Mouse (Mus musculus) forebrain, embryonic 11.5 days (tissue): ENCODE data around the gene Scn9a. TPM values are rescaled to one million over a fixed set of nuclear protein-coding genes. Genes with fewer than 3 reads are reported as not detected.

Experiments used
- ATAC-seq: fragments of 200-750 bp; cut with Nextera tagmentation; replicated peaks from 2 replicates; pipeline ENCODE4 v1.8.0; 2017; ENCODE audit warnings: moderate TSS enrichment; ENCODE audit not compliant: low FRiP score
- DNase-seq: peaks from one replicate; pipeline ENCODE4 v3.0.0-alpha.2; 2017; ENCODE audit warnings: low spot score
- H3K27ac ChIP-seq: fragments of 300-500 bp; sonication (generic); 2 replicates; pipeline ENCODE4 v1.5.1; 2014; ENCODE audit warnings: low read depth, low read length
- H3K27me3 ChIP-seq: fragments of 300-500 bp; sonication (generic); 2 replicates; pipeline ENCODE4 v1.6.1; 2014; ENCODE audit warnings: mild to moderate bottlenecking, low read length, mixed read lengths; ENCODE audit not compliant: control insufficient read depth, insufficient read depth
- H3K36me3 ChIP-seq: fragments of 300-500 bp; sonication (generic); 2 replicates; pipeline ENCODE4 v1.6.1; 2014; ENCODE audit warnings: mild to moderate bottlenecking, low read length, moderate library complexity, mixed read lengths; ENCODE audit not compliant: control insufficient read depth, insufficient read depth
- H3K4me1 ChIP-seq: fragments of 300-500 bp; sonication (generic); replicated peaks from 2 replicates; pipeline ENCODE4 v1.6.1; 2014; ENCODE audit warnings: low read length, mixed read lengths; ENCODE audit not compliant: control insufficient read depth, insufficient read depth
- H3K4me2 ChIP-seq: fragments of 300-500 bp; sonication (generic); 2 replicates; pipeline ENCODE4 v1.6.1; 2014; ENCODE audit warnings: low read depth, mild to moderate bottlenecking, low read length, moderate library complexity, mixed read lengths; ENCODE audit not compliant: severe bottlenecking
- H3K4me3 ChIP-seq: fragments of 300-500 bp; sonication (generic); 2 replicates; pipeline ENCODE4 v1.5.1; 2014; ENCODE audit warnings: low read depth, low read length
- H3K9ac ChIP-seq: fragments of 300-500 bp; sonication (generic); 2 replicates; pipeline ENCODE4 v1.6.1; 2014; ENCODE audit warnings: low read length
- H3K9me3 ChIP-seq: fragments of 300-500 bp; sonication (generic); 2 replicates; pipeline ENCODE4 v1.6.1; 2016; ENCODE audit warnings: low read length, mixed read lengths; ENCODE audit not compliant: control insufficient read depth
- WGBS: fragments of 180-500 bp; shearing (Covaris S2); extraction: QIAGEN DNeasy Blood & Tissue Kit; methylation state at CpG from one replicate; pipeline ENCODE4 v1.1.7; 2014; 5-methylcytosine and 5-hydroxymethylcytosine counted together
- polyA plus RNA-seq: library from polyadenylated mRNA; unstranded; fragments of >200 nt; fragmentation: Nextera tagmentation; extraction: Ambion mirVana; gene quantifications from 2 replicates; pipeline ENCODE4 v1.2.1, GENCODE M21; 2014

Gene Scn9a
- polyA plus RNA-seq, 1 experiment from 2014 or later = 0.92 TPM

GRCm38 (mm10) chr2:66590151-66590550 is 44.6 kb downstream of the Scn9a start:
- ATAC-seq = no peak
- H3K9me3 ChIP-seq = no peaks in the 10 kb centered on the region
- WGBS = 90% methylated on average over 3 of the region's 3 CpGs

GRCm38 (mm10) chr2:66580026-66580808 is 54.5 kb downstream of the Scn9a start:
- no peak overlapping the region for H3K27ac ChIP-seq
- 78% methylated on average over 5 of the region's 5 CpGs for WGBS
- no peaks in the 10 kb centered on the region for H3K4me1 ChIP-seq
- 0 out of 2 replicates have a peak, but pooled peaks have one; percentile 44 for ATAC-seq
- H3K4me3 ChIP-seq = no peak overlapping the region
- H3K4me2 ChIP-seq = no peak overlapping the region
- no peak for DNase-seq
- no peaks in the 10 kb centered on the region for H3K9me3 ChIP-seq
- H3K9ac ChIP-seq = no peak overlapping the region
- no peaks in the 10 kb centered on the region for H3K27me3 ChIP-seq
- no peaks in the 10 kb centered on the region for H3K36me3 ChIP-seq

More at GRCm38 (mm10) chr2:66590151-66590550, 44.6 kb downstream of the Scn9a start:
- Histone ChIP-seq H3K36me3 (no peaks in the 10 kb centered on the region), H3K27ac (no peak overlapping the region), H3K4me1 (no peaks in the 10 kb centered on the region), H3K9ac (no peak overlapping the region), H3K4me3 (no peak overlapping the region), H3K4me2 (no peak overlapping the region), H3K27me3 (no peaks in the 10 kb centered on the region)
- DNase-seq = no peak

GRCm38 (mm10) chr2:66548254-66548653 is 86.5 kb downstream of the Scn9a start:
- WGBS = 85% methylated on average over 3 of the region's 3 CpGs
- Histone ChIP-seq H3K9ac (no peak overlapping the region), H3K4me3 (no peak overlapping the region), H3K27ac (no peak overlapping the region), H3K4me2 (no peak overlapping the region), H3K4me1 (no peaks in the 10 kb centered on the region), H3K36me3 (no peaks in the 10 kb centered on the region), H3K9me3 (no peaks in the 10 kb centered on the region), H3K27me3 (no peaks in the 10 kb centered on the region)
- ATAC-seq (no peak), DNase-seq (no peak)

- no peaks in the 10 kb centered on the region for H3K4me1 ChIP-seq
- H3K27ac ChIP-seq = no peak overlapping the region
- no peak for DNase-seq
- no peak overlapping the region for H3K4me3 ChIP-seq
- H3K36me3 ChIP-seq = no peaks in the 10 kb centered on the region
- no peak overlapping the region for H3K4me2 ChIP-seq
- no peaks in the 10 kb centered on the region for H3K27me3 ChIP-seq
- WGBS = 74% methylated on average over 3 of the region's 3 CpGs
- no peak overlapping the region for H3K9ac ChIP-seq
- no peak for ATAC-seq
- no peaks in the 10 kb centered on the region for H3K9me3 ChIP-seq
These were observed 114.8 kb downstream of the Scn9a start for GRCm38 (mm10) chr2:66519966-66520365.

- no peak overlapping the region for H3K27ac ChIP-seq
- no peak overlapping the region for H3K4me3 ChIP-seq
- no peak overlapping the region for H3K4me2 ChIP-seq
- H3K36me3 ChIP-seq = no peaks in the 10 kb centered on the region
- H3K9me3 ChIP-seq = no peaks in the 10 kb centered on the region
- no peaks in the 10 kb centered on the region for H3K27me3 ChIP-seq
- no peak overlapping the region for H3K9ac ChIP-seq
- no peaks in the 10 kb centered on the region for H3K4me1 ChIP-seq
- DNase-seq (no peak), ATAC-seq (no peak)
- WGBS = 82% methylated on average over 2 of the region's 2 CpGs
These were observed 123.3 kb downstream of the Scn9a start for GRCm38 (mm10) chr2:66511424-66511823.

- 87% methylated on average over 3 of the region's 3 CpGs for WGBS
- Histone ChIP-seq H3K36me3 (no peaks in the 10 kb centered on the region), H3K4me3 (no peak overlapping the region), H3K4me1 (no peaks in the 10 kb centered on the region), H3K9me3 (no peaks in the 10 kb centered on the region), H3K27me3 (no peaks in the 10 kb centered on the region), H3K9ac (no peak overlapping the region), H3K27ac (no peak overlapping the region), H3K4me2 (no peak overlapping the region)
- DNase-seq = no peak
- ATAC-seq = no peak
These were observed 126.7 kb downstream of the Scn9a start for GRCm38 (mm10) chr2:66508032-66508431.

GRCm38 (mm10) chr2:66507616-66508015 is 127.1 kb downstream of the Scn9a start:
- ATAC-seq (no peak), DNase-seq (no peak)
- Histone ChIP-seq H3K36me3 (no peaks in the 10 kb centered on the region), H3K4me3 (no peak overlapping the region), H3K9ac (no peak overlapping the region), H3K4me2 (no peak overlapping the region), H3K27ac (no peak overlapping the region), H3K9me3 (no peaks in the 10 kb centered on the region), H3K4me1 (no peaks in the 10 kb centered on the region), H3K27me3 (no peaks in the 10 kb centered on the region)
- 88% methylated on average over 1 of the region's 1 CpGs for WGBS

- no peaks in the 10 kb centered on the region for H3K4me1 ChIP-seq
- no peaks in the 10 kb centered on the region for H3K27me3 ChIP-seq
- ATAC-seq (no peak), DNase-seq (no peak)
- H3K27ac ChIP-seq = no peak overlapping the region
- no peaks in the 10 kb centered on the region for H3K9me3 ChIP-seq
- H3K9ac ChIP-seq = no peak overlapping the region
- no peak overlapping the region for H3K4me3 ChIP-seq
- no peaks in the 10 kb centered on the region for H3K36me3 ChIP-seq
- WGBS = 87% methylated on average over 3 of the region's 3 CpGs
- no peak overlapping the region for H3K4me2 ChIP-seq
These were observed 132.6 kb downstream of the Scn9a start for GRCm38 (mm10) chr2:66502158-66502557.

GRCm38 (mm10) chr2:66494556-66494955 is 140.2 kb downstream of the Scn9a start:
- Histone ChIP-seq H3K9ac (no peak overlapping the region), H3K4me2 (no peak overlapping the region), H3K4me1 (no peaks in the 10 kb centered on the region), H3K27ac (no peak overlapping the region), H3K27me3 (no peaks in the 10 kb centered on the region), H3K4me3 (no peak overlapping the region), H3K36me3 (no peaks in the 10 kb centered on the region), H3K9me3 (no peaks in the 10 kb centered on the region)
- WGBS = 88% methylated on average over 8 of the region's 8 CpGs
- no peak for DNase-seq
- no peak for ATAC-seq
